Mouse (Mus musculus) cortical plate, adult 2 months (tissue): Measurements from ENCODE around the gene Spred2.

Source experiments
- CTCF ChIP-seq: fragments of 200-500 bp; IDR thresholded peaks from 2 replicates; pipeline ENCODE4 v1.5.1; 2011; ENCODE audit warnings: mild to moderate bottlenecking, control low read depth, low read length; ENCODE audit not compliant: insufficient read depth; ENCODE audit errors: extremely low read depth
- POLR2A ChIP-seq: fragments of 200-500 bp; IDR thresholded peaks from 2 replicates; pipeline ENCODE4 v1.6.1; 2011; ENCODE audit warnings: mild to moderate bottlenecking, low read length, control low read depth; ENCODE audit not compliant: insufficient read depth; ENCODE audit errors: extremely low read depth

DNA sequence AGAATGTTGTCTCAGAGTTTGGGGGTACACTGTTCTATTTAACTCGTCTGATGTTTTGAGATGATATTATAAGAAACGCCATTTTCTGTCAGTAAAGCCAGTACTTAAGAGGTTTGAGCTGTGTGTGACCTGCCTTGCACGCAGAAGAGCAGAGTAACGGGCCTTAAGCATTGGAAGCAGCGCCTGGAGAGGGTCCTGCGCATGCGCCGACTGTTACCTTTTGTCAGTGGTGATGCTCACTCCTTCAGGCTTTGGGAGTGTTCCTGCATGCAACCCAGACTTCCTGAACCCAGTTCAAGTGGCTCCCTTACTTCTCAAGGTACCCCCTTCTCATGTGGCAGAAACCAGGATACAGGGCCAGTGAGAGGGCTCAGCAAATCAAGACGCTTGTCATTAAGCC, 59.9 kb downstream of the Spred2 start:
- TF ChIP-seq CTCF = no peak
- TF ChIP-seq POLR2A = no peak
